Mouse (Mus musculus) cerebellum, adult 9-11 months (tissue): Measurements from ENCODE around the gene Mdk.

Experiments
- DNase-seq: peaks from one replicate; pipeline ENCODE4 v3.0.0; 2022

Gene Mdk

DNA sequence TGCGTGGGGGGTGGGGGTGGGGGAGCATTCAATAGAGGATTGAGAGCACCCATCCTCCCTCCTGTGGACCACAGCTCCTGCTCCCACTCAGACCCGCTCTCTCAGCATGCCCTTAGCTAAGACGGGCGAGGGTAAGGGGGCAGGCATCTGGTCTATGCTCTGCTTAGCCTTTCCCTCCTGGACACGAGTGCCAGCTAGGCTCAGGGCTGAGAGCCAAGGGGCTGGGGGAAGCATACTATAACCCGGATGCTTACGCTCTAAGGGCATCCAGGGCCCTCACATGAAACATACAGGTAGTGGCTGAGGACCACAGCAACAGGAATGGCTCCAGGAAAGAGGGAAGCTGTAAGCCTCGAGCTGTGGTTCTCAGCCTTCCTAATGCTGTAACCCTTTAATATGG lies 26.0 kb upstream of the Mdk start:
- peak; percentile 64 for DNase-seq

DNA sequence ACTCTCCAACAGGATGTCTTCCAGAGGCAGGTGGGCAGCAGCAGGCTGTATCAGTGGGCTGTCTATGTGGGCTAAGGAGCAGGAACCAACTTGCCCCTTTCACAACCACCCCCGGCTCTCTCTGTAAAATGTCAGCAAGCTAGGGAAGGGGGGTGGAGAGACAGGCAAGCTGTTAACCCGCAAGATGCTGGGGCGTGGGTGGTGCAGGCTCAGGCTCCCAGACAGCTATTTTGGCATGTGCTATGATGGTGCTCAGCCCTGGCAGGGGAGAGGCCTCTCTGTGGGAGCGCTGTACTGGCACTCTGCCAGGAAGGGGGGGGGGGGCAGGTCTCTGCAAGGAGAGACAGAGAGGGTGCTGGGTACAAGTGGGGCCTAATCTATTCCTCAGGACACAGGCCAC lies 25.0 kb upstream of the Mdk start:
- DNase-seq: peak; percentile 77

DNA sequence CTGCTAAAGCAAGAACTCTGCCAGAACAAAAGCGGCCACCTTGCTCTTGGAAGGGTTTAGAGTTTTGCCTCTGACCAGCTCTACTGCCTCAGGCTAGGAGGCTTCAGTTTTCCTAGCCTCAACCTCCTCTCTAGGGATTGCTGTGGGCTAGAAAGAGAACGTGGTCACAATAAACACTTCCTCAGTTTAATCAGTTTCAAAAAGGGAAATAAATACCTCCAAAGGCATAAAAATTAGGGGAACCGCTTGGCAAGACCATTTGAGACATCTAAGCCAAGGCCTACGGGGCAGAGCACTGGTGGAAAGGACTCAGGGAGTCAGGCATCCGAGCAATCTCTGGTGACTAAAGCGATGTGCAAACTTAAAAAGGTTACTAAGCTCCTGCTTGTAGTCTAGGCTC lies 23.8 kb upstream of the Mdk start:
- DNase-seq: no peak

DNA sequence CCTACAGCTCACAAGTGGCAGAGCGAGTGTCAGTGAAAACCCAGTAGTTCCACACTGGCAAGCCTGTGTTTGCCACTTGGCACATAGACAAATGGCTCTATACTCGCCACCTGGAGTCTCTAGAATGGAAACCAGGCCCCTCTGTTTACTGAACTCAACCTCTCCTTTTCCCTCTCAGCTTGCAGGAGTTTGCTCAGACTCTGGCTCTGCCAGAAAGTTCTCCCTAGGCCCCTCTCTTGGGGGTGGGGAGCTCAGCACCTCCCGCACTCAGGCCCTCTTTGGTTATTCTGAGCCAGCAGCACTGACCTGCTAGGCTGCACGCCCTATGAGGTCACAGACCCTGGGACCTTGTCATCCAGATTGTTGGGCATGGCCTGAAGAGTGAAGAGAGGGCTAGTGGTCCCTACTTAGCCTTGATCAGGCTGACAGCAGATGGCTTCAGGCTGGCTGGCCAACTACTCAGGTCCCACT lies 23.1 kb upstream of the Mdk start:
- DNase-seq: peak; percentile 77

DNA sequence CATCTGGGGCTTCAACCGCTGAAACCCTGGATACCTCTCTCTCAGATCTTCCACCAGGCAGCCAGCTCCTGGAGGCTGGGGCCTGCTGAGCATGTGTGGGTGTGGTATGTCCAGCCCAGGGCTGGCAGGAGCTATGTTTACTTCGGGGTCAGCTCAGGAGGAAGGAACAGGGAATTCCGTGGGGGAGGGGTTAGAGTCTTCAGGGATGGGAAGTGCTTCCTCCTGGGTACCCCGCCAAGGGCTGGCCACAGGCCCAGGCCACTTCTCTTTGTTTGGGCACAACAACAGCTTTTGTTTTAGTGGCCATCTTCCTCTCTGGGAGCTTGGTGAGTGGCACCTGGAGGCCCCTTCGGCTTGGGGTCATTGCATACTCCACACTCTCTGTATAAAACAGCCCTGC lies 21.7 kb upstream of the Mdk start:
- peak; percentile 75 for DNase-seq

DNA sequence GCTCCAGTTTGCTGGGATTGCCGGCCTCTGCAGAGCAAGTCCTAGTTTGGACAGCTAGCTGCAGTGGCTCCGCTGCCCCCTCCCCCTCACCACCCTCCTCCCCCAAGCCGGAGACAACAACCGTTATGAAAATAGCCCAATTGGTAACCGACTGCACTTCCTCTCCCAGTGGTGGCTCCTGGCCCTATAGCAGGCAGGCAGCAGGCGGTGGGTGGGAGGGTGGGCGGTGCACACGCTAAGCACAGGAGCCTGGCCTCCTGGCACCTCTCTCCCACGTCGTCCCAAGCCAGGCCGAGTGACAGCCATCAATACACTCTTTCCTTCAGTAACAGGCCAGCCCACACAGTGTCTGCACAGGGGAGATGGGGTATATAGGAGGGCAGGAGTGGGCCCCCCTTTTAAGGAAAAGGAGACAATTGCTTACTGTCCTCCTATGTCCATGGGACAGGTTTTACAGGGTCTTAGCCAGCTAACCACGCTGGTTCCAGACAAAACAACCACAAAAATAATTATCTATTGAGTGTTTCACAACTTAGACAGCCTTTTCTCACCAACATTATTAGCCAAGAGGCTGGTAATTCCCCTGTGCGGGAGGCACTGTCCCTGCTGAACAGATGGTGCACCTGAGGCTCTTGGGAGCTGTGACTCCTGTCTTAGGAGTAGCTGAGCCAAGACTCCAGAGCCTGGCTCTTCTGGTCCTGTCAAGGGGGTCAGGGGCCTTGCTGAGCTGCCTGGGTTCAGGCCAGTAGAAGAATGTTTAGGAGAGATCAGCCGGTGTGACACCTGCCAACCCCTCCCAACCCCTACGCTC lies 18.4 kb upstream of the Mdk start:
- peak; percentile 93 for DNase-seq

DNA sequence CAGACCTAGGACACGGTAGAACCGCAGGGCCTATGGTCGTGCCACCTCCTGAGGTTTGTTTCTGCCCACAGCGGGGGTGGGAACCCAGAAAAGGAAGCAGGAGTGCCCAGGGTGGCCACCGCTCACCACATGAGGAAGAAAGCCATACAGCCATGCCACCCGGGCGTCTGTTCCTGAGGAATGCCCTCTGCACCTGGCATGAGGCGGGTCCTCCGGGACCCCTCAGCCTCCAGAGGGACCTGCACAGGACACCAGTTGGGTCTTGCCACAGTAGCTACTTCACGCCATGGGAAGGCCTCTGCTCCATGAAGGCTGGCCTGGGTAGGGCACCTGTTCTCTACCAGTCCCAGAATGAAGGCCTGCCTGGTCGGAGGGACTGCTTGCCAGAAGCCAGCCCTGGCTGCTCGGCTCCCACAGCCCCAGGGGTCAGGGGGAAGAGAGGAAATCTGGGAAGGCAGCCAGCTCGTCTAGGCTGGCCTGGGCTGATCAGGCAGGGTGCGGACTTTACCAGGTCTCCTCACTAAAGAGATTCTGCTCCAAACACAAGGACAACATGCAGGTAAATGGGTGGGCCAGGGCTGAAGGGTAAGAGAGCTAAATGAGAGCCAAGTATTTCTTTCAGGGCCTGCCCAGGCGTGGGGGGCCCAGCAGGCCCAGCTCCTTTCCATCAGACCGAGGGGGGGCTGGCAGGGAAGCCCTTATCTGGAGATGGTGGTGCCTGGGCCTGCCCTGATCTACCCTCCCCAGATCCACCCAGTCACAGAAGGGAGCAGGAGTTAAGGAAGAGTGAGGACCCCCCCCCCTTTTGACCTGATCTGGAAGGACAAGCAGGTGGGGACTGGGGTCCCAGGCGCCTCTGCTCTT lies 17.5 kb upstream of the Mdk start:
- DNase-seq: peak; percentile 90

DNA sequence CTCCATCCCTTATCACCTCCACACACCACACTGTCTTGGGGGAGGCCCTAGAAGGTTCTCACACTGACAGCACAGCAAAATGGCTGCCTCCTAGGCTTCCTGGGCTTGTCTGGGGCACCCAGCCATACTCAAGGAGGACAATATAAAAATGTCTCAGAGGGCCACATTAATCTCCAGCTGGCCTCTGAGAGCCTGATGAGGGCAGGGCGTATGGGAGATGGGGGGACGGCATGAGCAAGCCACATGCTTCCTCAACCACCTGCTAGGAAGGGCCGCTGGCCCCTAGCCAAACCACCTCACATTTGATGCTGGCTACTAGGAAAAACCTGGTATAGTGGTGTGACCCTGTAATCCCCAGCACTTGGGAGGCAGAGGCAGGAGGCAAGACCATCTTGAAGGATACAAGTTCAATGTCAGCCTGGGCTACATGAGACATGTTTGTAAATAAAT lies 16.7 kb upstream of the Mdk start:
- peak; percentile 74 for DNase-seq

DNA sequence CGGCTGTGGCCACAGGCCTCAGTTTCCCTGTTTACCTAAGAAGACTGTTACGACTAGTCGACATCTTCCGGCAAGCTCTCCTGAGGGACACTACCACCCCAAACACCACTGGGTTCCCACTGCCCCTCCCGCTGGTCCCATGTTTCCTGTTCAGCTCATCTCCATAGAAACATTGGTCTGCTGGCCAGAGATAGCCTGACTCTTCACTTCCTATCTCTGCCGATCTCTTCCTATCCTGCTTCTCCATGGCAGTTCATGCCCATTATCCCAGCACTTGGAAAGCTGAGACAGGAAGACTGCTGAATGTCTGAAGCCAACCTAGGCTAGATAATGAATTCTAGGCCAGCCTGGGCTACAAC lies 16.0 kb upstream of the Mdk start:
- no peak for DNase-seq

DNA sequence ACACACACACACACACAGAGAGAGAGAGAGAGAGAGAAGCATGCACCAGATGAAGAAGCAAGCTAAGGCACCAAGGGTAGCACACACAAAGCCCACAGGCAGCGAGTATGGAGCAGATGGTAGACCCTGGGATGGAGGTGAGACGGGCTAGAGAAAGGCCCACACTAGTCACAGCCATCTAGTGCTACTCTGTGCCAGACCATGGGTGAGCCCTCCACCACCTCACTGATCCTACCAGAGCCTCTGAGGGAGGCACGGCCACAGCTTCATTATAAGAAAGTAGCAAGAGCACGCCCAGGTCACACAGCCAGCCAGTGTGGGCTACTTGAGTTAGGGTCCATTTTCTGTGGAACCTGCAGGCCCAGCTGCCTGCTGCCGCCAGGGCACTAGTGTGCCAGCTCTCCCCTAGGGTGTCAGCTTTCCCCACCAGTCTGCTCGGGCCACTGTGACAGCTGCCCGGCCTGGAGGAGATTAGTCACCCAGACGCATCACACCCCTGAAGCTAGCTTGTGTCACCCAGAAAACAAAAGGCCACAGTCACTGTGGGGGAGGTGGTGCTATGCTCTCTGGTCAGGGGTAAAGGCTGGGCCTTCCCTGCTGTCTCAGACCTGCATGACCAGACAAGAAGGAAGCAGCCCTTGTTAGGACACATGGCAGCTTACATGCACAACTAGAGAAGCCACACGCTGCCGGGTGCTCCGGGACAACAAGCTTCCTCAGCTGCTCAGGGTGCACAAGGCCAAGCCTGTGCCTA lies 15.5 kb upstream of the Mdk start:
- peak; percentile 79 for DNase-seq

DNA sequence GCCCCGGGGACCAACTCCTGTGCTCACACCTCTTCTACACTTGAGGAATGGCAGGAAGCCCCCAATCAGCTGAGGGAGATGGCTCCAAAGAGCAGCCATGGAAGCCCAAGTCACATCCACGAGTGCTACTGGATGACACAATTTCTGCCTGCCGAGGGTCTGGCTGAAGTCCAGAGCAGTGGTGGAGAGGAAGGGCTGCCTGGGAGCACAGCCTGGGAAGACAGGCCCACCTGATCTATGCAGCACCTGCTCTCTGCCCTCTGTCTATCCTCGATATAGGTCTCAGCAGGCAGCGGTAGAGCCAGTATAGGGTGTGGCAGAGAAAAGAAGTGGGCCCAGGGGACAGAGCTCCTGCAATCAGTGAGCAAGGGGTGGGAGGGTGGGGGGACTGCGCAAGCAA lies 14.7 kb upstream of the Mdk start:
- peak; percentile 70 for DNase-seq

DNA sequence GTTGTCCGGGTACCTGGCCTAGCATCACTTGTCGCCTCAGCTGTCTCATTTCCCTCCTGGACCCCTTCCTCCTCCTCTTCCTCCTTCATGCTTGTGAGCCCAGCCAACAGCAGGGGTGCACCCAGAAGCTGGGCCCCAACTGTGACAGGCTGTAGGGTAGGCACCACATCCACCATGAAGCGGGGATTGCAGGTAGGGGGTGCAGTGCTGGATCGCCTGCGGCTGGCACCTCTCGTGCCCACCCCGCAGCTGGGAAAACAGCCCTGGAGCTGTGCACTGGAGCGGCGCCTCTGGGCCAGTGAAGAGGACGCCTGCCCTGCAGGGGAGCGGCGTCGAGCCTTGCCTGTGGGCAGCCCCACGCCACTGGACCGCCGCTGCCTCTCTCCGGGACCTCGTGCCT lies 13.4 kb upstream of the Mdk start, which contains the start of gene Gm9821:
Gene Gm9821, plus strand, starts transcription at position 221 of the 400 bp plus-strand sequence.
- DNase-seq: peak; percentile 57

DNA sequence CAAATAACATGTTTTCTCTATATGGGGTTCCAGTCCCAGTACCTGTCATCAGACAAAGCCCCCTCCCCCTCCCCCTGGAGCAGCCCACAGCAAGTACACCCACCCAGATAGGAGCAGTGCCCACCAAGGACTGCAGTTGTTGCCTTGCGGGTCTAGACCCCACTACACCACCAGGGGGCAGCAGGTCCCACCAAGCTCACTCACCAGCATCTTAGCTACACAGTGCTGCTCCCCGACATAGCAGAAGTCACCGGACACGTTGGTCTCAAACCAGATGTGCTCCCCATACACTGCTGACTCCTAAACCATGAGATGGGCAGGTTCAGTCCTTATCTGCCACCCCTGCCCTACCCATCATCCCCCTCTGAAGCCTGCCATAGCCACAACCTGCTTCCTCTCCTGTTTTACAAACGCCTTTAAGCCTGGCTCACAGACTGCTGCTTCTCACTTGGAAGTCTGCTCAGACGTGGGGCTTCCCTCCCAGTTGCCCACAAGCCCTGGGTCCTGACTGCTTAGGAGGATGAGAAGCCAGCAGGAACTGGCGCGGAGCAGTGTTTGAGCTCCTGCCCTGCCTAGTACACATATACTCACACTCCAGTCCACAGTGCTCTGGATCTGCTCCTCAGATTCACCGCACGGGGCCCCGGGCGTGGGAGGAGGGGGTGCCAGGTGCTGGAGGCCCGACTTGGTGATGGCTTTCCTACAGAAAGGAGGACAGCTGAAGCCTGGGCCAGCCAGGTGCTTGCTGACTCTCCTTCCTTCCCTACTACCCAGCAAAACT lies 12.3 kb upstream of the Mdk start:
- DNase-seq: peak; percentile 85

DNA sequence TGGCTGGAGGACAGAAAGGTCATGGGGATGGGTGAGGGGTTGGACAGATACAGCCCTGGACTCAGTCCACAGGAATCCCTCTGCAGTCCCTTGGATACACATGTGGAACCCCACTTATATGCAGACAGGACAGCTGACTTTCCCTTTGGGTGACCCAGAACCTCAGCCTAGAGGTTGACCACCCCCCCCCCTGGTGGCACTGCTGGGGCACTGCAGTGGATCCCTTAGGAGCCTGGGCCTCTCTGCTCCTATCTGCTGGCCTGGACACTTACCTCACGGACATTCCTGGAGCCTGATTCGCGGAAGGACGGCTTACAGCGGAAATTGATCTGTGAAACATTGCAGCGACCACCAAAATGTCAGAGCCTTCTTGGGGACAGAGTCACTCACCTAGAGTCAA lies 10.3 kb upstream of the Mdk start:
- DNase-seq: no peak

DNA sequence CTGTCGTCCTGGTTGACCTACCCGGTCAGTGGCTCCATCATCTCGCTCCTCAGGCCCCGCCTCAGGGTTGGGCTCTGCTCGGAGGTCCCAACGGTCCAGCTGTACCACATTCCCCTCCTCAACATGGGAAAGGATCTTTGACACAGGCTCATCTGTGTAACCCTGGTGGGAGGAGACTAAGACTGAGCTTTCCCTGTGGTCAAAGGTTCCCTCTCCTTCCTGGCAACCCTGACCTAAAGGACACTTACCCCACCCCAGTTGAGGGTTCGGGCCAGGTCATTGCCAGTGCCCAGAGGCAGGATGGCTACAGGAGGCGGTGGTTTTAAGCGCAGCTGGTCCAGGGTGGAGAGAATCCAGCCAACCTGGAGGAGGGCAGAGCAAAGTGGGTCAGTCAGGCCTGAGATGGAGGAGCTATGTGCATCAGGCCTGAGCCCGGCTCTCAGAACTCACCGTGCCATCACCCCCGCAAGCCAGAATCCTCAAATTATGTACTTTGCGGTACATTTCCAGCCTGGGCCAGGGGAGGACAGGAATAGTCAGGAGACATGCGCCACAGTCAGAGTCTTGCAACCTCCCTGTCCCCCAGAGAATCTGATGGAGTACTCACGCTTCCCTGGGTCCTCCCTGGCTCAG lies 7.3 kb upstream of the Mdk start:
- DNase-seq: no peak

DNA sequence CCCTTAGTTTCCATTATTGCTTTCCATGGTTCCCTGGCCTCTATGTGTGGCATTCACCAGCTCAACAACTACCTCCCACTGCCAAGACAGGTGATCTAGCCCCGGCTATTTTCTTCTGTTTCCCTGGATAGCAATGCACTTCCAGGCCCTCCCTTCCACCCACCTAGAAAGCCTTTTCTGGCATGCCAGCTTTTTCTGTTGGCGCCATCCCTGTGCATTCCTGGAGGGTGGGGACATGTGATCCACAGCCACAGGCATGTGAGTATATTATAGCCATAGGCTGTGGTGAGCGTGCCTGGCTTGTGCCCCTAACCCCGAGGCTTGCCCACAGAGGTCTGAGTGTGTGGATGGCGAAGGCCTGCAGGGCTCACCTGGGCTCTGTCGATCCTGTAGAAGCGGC lies 4.1 kb upstream of the Mdk start:
- DNase-seq: peak; percentile 47

DNA sequence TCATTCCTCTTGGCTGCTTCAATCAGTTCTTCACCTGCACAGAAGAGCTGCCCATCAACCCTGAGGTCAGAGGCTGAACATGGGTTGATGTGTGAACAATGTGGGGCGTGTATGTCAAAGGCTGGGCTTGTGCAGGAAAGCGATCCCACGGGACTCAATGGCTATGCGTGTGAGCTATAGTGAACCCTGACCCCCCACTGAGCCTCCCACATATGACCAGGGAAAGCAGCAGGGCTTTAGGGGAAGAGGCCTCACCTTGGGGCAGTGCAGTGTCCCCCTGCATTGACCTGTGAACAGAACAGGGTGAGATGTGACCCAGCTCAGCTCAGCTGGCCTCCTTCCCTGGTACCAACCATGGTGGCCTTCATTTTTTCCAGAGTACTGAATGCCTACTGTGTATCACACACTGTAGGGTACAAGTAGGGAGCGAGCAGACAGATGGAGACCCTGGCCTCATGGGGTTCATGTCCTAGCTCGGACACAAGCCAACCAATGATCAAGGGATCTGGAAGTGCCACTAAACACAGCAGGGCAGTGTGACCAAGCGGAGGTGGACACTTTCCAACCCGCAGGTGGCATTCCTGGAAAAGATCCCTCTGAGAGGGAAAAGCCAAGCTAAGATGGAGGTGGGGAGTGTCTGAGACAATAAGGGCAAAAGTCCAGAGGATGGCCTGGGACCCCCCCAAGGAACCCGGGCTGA lies 2.9 kb upstream of the Mdk start:
- DNase-seq: peak; percentile 79

DNA sequence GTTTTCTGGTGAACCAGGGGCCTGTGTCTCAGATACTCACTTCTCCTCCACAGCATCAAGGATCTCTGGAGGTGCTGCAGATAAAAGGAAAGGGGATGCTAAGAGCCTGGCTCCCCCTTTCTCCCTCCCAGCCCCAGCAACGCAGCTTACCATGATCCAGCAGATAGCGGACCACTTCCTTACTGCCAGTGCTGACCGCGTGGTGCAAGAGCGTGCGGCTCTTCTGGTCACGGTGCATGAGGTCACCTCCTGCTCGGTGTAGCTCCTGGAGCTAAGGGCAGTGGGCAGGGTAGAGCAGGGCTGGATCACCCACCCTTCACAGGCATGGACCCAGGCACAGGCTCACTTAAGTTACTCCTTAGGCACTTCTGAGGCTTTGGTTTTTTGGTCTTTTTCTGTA lies 1.9 kb upstream of the Mdk start:
- DNase-seq: no peak

DNA sequence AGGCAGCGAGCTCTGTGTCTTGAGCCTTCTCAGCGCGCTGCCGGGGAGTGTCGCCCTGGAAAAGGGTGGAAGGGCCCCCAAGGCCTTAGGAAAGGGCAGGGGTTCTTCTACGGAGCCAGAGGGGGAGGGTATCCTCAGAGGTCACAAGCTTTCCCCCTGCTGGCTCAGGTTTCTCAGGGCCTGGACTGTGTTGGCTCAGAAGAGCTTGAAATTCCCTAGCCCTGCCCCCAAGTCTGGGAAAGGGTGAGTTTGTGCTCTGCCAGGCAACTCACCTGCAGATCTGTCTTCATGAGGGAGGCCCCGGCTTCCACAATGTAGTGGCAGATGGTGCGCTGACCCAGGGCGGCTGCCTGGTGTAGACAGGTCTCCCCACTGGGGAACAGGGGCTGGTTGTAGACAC lies 1.4 kb upstream of the Mdk start:
- peak; percentile 90 for DNase-seq

DNA sequence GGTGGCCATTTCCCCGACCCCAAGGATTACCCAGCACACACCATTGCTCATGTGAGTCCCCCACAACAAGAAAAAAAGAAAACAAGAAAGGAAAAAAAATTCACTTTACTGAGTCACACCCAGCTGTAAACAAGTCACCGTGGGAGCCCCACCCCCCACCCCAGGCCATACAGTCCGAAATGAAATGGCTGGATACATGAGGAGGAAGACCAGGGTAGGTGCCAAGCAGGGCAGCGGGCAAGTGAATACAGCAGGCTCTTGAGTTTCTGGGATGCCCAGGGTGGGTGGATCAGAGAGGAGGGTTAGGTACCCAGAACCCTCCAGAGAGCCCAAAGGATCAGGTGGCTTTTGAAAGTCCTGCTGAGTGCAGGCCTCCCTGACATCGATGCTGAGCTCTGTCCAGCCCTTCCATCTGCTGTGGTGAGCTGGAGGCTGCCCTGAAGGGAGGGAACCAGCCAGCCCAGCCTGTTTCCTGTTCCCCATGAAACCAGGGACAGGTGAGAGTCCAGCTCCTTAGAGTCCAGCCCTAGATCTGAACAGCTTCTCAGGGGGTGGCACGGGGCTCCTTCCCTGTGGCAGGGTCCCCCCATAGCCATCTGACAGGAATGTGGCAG lies 747 bp upstream of the Mdk start:
- peak; percentile 82 for DNase-seq
